Mouse (Mus musculus): ENCODE measurements at regions not wholly inside any gene's neighbourhood (a gene's known extent, or its start where the extent isn't known, plus 50 kb on each side); places are given as distances from the start of the nearest gene placed in this dataset.

DNA sequence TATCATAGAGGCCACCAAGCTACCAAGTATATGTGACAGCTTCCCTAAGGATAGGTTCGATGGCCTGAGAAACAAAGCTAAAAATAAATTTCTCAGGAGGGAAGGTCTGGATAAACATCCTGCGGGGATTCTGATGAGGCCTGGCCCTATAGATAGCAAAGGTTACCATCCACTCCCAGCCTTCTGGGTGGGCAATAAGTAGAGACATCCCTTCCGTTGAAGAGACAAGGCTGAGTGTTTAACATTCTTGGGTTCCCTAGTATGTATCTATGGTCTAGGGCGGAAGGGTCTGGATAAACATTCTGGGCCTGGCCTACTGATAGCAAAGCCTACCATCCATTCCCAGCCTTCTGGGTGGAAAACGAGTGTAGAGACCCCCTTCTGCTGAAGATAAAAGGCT, 180.5 kb upstream of the Dlk1 start:
- DNase-seq: no peak

DNA sequence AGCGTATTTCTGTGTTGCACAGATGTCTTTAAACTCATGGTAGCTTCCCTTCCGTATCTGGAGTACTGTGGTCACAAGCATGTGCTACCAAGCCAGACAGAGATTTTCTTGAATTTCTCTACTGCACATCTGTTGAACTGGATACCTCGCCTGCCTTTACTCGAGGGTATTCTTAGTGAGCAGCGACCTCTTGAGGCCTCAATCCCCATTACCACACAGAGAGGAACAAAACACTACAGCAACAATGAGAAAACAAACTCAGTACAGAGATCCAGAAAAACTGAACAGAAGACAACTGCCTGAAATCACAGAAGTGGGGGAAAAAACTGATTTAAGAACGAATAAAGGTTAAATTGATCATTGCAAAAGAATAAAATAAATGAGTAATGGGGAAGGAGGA, 137.8 kb upstream of the Dlk1 start:
- DNase-seq: no peak

DNA sequence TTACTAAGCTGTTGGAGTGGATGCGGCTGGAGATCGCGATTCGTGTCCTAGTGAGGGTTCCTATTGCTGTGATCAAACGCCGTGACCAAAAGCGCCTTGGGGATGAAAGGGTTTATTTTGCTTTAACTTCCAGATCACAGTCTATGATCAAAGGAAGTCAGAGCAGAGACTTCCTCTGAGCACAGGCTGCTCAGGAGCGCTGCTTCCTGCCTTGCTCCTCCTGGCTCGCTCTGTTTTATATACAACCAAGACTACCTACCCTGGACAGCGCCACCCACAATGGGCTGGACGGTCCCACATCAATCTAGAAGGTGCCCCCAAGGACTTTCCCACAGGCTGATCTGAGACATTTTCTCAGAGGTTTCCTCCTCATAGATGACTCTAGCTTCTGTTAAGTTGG, 126.6 kb upstream of the Dlk1 start:
- DNase-seq: no peak

DNA sequence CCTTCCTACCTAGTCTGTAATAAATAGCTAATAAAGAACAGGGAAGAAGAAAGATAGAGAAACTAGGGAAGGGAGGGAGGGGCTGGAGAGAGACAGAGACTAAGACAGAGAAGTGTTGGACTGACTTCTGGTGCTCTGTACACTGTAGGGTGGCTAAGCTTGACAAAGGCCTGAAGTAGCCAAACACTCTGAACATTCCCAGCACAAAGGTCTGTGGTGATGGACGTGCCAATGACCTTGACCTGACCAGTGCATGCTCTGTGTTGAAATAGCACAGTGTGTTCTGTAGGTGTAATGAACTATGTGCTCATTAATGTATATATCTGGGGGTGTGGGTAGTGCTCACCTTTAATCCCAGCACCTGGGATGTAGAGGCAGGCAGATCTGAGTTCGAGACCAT, 81.3 kb upstream of the Dlk1 start:
- DNase-seq: no peak

DNA sequence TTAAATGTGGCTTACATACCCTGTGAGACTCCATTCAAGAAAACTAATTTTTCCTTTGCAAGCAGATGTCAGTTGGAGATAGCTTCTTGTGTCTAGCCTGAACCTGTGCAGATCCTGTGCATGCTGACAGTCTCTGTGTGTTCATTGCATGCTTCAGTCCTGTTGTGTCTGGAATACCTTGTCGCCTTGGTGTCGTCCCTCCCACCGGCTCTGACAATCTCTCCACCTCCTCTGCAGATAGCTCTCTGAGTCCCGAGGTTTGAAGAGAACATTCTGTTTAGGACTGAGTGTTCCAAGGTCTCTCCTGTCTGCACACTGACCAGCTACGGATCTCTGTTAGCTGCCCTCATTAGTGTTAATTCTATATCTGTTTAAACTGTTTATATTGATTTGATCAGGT, 66.8 kb upstream of the Dlk1 start:
- DNase-seq: no peak

DNA sequence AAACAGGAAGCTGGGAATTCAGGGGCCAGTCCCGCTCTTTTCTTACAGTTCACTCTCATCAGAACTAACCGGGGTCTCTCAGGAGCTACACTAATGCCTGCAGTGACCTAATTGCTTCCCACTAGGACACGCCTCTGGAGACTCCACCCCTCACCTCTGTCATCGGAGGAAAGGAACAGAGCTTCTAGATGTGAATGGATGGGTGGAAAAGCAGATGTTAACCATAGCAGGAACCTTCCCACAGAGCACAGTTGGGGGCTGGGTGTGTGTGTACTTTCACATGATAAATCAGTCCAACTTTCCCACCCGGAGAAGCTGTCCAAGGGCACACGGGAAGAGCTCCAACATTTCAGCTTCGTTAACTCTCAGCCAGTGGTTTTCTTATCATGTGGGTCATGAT, 63.8 kb upstream of the Dlk1 start:
- no peak for DNase-seq

DNA sequence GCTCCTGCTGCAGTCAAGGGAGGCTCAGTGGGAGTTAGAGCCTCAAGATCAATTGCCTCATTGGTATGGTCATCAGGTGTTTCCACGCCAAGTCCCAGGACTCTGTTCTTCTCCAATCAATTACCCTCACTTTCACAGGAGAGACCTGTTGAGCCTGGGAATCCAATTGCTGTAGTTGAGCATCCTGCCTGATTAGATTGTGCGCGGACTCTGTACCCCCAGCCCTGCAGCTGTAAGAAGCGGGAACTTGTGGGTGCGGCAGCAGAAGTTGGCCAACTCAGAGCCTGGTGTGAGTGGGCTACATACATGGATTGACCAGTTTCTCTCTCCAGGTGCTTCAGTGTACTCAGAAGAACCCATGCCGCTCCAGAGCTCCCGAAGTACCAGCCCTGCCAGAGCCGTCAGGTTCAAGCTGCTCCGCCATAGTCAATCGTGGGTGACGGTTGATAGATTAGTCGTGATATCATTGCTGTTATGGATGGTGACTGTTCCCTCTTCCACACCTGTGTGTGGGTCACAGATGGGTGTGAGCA, 62.2 kb upstream of the Dlk1 start:
- DNase-seq: no peak

DNA sequence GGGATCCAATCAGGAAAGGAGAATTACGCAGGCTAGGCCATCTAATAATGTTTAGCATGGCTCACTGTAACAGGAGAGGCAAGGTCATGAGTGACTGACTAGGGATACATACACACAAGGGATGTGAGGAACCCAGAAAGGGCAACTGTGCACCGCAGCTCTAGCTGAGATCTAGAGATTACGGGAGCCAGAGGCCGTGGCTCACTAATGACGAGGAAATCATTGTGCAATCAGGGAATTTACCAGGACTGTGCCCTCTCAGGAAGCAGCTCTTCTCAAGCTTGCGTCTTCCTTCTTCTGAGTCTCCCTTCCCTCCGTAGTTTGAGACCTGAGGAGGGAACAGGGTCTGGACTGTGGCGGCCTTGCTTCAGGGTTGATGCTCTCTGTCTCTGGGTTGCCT, 61.6 kb upstream of the Dlk1 start:
- no peak for DNase-seq

DNA sequence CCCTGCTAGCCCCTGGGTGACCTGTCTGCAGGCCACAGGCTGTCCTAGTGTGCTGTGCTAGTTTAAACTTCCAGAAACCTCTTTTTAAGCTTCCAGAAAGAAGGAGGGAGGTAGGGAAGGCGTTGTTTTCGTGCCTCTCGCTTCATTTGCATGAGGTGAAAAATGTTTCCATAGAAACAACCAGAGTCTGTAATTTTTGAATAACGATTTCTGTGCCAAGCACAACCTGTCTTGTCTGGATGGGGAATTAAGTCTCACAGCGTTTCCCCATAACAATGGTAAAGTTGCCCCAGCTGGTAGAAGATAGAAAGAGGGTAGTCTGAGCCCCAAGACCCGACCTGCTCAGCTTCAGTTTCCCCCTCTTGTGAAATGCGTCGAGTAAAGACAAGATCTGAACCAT, 59.3 kb upstream of the Dlk1 start:
- no peak for DNase-seq

DNA sequence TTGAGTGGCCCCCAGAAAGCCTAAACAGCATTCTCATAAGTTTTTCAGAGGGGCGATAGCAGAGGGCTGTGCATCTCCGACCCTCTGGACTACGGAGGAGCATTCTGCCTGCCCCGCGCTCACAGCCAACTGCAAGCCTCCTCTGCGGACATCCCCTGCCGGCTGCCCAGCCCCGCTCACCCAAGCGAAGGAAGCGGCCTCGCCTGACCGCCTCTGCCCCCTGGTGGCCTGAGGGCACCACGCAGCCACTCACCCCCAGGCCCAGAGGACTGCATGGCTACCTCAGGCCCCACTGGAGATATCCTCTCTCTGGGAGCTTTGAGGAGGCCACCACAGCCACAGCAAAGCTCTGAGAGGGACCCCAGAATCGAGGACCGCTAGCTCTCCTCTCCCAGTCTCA, 58.8 kb upstream of the Dlk1 start:
- DNase-seq: peak; percentile 58

DNA sequence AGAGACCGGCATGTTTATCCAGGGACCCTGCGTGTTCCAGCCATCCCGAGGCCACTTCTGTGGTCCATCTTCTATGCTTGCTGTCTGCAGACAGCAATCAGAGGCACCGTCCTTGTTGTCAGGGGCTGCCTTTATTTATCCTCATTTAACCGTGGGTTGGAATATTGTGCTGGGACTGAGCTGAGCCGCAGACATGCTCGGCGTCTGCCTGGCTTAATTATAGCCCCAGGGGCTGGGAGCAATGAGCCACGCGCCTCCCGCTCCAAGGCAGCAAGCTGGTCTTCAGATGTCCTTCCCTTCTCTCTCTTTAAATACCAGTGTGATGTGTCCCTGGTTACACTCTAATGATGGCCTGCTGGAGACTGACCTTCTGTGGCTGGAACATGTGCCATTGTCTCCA, 58.2 kb upstream of the Dlk1 start:
- no peak for DNase-seq

DNA sequence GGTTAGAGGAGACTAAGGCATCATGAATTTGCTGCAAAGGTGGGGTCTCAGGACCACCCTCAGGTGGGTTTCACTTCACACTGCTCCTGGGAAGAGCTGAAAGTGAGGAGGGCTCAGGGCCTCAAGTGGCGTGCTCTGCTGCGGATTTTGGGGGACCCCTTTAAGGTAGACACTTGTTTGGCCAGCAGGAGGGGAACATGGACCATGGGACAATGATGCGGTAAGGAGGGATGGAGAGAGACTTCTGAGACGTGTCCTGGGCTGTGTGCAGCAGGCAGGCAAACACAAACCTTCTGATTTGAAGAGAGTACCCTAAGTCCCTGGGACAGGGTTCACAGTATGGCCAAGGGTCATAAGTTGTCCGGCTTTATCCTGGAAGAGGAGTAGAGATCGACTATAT, 56.0 kb upstream of the Dlk1 start:
- no peak for DNase-seq

DNA sequence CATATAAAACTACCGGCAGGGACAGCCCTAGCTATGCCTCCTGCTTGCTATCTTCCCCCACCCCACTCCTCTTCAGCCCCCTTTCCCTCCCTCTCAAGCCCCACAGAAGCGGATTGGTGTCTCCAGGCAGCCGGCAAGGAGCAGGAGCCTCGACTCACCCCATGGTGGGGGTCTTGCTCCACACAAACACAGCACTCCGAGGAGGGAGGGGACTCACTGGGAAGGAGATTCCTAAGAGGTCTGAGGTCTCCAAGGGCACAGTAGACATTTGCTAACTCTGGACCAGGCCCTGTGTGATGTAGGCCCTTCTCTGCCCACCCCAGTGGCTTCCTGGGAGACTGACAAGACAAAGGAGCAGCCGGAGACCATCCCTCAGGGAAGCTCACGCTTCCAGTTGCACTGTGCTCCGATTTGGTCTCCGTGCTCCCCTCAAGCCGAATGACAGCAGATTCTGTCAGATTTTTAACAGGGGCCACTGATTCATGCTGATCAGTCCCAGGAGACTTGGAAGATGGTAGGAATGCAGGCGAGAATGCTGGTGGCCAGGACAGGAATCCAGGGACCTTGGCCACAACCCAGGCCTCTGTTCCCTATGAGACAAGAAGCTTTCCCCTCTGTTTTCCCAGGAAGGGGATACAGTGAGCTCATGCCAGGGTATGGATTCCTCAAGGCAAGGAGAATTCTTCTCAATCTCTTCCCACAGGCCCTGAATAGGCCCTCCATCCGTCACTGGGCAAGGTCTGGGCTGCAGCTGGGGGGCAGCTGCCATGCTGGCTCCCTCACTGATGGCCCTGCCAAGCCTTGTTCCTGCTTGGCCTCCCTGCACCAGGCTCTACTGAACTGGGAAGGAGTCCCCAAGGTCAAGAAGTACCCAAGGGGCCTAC, 55.2 kb upstream of the Dlk1 start:
- no peak for DNase-seq

DNA sequence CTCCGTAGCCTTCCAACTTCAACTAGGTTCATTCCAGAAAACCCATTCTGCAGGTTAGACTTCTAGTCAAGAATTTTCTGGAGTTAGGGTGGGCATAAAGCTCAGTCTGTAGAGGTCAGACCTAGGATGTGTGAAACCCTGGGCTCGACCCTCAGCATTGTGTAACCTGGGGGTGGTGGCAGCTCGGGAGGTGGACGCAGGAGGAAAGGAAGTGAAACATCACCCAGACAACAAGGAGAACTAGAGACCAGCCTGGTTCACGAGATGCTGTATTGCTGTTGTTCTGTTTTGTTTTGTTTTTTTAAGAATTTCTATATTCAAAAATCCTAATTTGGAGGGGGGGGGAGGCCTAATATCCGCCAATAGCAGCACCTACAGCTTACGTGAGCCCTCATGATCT, 54.1 kb upstream of the Dlk1 start:
- DNase-seq: no peak

DNA sequence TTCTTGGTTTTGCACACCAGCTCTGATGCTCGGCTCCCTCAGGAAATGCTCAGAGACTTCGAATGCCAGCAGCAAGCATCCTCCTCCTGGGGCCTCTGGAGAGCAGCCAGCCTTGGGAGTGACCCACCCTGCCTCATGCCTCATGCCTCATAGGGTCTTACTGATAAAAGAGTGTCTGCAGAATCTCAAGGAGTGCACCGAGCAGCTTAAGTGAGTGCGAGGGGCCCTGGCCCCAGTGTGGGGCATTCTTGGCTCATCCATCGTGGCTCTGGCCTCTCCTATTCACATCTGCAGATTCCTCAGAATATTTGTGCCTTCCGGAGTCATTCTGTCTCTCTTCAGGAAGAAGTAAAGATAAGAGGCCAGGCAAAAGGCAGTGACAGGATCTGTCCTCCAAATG, 53.7 kb upstream of the Dlk1 start:
- no peak for DNase-seq

DNA sequence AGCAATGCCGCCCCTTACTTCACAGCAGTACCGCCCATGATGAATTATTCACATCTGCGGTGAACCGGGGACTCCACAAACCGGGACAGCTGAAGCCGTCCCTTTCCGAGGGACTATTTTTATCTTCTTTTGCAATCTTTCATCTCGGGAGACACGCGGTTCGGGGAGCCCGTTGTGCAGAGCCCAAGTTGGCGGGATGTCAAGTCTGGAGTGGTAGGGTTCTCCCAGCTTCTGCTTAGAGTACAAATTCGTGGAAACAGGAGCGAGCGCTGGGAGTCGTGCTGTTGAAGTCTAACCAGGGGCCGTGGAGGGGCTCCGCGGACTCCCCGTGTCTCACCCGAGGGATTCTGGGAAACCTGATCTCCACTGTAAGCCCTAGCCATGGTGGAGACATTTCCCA, 53.0 kb upstream of the Dlk1 start:
- DNase-seq: peak; percentile 78

DNA sequence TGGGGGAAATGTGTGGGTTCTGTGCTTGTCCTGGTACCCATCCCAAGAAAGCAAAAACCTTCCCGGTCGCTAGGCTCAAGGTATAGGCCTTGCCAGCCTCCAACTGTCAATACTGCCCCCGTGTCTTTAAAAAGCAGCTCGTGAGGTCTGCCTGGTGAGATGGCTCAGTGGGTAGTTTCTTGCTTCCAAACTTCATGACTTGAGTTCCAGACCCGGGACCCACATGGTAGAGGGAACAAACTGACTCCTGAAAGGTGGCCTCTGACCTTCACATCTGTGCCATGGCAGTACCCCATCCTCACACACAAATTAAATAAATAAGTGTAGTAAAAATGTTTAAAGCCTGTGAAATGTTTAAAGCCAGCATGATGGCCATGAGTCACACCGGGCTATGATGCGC, 52.6 kb upstream of the Dlk1 start:
- DNase-seq: no peak

DNA sequence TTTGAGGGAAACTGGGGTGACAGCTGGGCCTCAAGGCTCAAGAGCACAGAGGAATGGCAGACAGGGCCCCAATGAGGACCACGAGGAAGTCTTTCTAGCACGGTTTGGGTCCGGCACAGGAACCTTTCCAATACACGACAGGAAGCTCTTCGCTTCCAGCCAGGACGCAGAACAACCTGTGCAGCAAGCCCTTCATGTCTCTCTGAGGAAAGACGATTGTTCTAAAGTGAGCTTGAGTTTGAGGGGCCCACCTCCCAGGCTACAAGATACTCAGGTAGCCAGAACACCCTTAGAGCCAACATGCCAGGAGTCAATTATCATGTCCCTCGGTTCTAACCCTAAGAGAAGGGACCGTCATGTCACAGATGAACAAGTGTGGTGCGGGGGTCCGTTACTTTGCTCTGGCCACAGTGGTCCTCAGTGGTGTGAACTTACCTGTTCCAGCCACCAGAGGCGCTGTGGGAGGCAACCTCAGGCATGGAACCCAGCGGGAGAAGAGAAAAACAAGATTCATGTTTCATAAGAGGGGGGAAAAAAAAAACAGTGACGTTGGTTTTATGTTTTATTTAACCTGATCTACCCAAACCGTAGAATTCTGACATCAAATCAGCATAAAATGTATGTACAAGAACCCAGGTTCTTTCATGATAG, 51.6 kb upstream of the Dlk1 start:
- no peak for DNase-seq

DNA sequence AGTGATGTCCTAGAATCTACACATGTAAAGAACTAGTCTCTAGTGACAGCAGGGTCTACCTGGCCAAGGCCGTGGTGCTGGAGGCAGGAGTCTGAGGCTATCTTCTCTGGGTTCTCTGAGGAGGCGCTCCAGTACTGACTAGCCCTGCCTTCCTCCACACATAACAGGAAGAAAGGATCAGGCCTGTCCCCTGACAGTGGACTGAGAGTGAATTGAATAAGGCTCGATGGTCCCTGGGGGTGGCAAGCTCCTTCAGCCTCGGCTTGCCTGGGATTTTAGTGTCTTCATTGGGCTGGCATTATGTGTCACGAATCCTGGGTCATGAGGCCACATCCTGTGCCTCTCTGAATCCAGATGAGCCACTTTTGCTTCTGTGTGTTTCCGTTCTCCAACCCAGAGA, 50.9 kb upstream of the Dlk1 start:
- DNase-seq: no peak

DNA sequence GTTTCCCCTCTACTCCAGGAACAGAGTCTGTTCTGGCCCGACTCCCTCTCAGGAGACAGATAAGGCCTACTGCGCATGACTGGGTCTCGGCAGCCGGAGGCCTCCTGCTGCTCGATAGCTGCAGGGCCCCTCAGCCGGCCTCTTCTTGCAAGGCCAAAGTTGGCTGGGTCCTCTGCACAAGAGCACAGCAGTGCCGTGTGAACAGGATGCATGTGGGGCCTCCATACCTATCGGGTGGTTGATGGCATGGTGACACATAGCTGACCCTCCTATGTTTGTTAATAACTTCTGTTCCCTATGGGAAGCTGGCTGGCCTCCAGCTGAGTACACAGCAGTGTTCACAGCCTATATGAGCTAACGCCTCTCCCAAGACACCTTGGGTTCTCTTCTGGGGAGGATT, 50.4 kb upstream of the Dlk1 start:
- DNase-seq: no peak

Measured in right cerebral cortex, adult 18-20 months (tissue).